Mouse (Mus musculus) midbrain, embryonic 14.5 days (tissue): ENCODE data around the gene Gm45785. TPM values are rescaled to one million over a fixed set of nuclear protein-coding genes. Genes with fewer than 3 reads are reported as not detected.

ENCODE experiments used
- ATAC-seq: fragments of 200-750 bp; cut with Nextera tagmentation; 2 replicates; pipeline ENCODE4 v1.8.0; 2017; ENCODE audit warnings: moderate number of reproducible peaks, moderate library complexity; ENCODE audit not compliant: low FRiP score, low TSS enrichment
- DNase-seq: peaks from one replicate; pipeline ENCODE4 v3.0.0-alpha.2; 2015
- H3K27ac ChIP-seq: fragments of 300-500 bp; sonication (generic); replicated peaks from 2 replicates; pipeline ENCODE4 v1.5.1; 2014; ENCODE audit warnings: mild to moderate bottlenecking, low read depth, low read length, moderate library complexity
- H3K27me3 ChIP-seq: fragments of 300-500 bp; sonication (generic); 2 replicates; pipeline ENCODE4 v1.6.1; 2014; ENCODE audit warnings: low read length, control low read depth, mixed read lengths; ENCODE audit not compliant: control insufficient read depth, insufficient read depth
- H3K36me3 ChIP-seq: fragments of 300-500 bp; sonication (generic); 2 replicates; pipeline ENCODE4 v1.6.1; 2014; ENCODE audit warnings: low read length, control low read depth; ENCODE audit not compliant: control insufficient read depth, insufficient read depth
- H3K4me1 ChIP-seq: fragments of 300-500 bp; sonication (generic); 2 replicates; pipeline ENCODE4 v1.6.1; 2014; ENCODE audit warnings: mild to moderate bottlenecking, antibody characterized with exemption, low read length, control low read depth; ENCODE audit not compliant: control insufficient read depth, insufficient read depth
- H3K4me2 ChIP-seq: fragments of 300-500 bp; sonication (generic); 2 replicates; pipeline ENCODE4 v1.6.1; 2014; ENCODE audit warnings: mild to moderate bottlenecking, low read length, moderate library complexity
- H3K4me3 ChIP-seq: fragments of 300-500 bp; sonication (generic); replicated peaks from 2 replicates; pipeline ENCODE4 v1.5.1; 2014; ENCODE audit warnings: low read depth, low read length
- H3K9ac ChIP-seq: fragments of 300-500 bp; sonication (generic); replicated peaks from 2 replicates; pipeline ENCODE4 v1.6.1; 2014; ENCODE audit warnings: mild to moderate bottlenecking, low read length, moderate library complexity
- H3K9me3 ChIP-seq: fragments of 300-500 bp; sonication (generic); 2 replicates; pipeline ENCODE4 v1.6.1; 2016; ENCODE audit warnings: low read length, control low read depth, mixed read lengths; ENCODE audit not compliant: control insufficient read depth
- WGBS: fragments of 180-500 bp; shearing (Covaris S2); extraction: QIAGEN DNeasy Blood & Tissue Kit; methylation state at CpG from one replicate; pipeline ENCODE4 v1.1.7; 2014; 5-methylcytosine and 5-hydroxymethylcytosine counted together
- polyA plus RNA-seq: library from polyadenylated mRNA; unstranded; fragments of >200 nt; fragmentation: Nextera tagmentation; extraction: Ambion mirVana; gene quantifications from 2 replicates; pipeline ENCODE4 v1.2.1, GENCODE M21; 2014

Gm45785 gene
- polyA plus RNA-seq, 1 experiment from 2014 or later: not detected

GRCm38 (mm10) chr7:140854483-140854882 lies 1.6 kb downstream of the Gm45785 start:
- no peaks in the 10 kb centered on the region for H3K27me3 ChIP-seq
- DNase-seq: no peak
- no peak for ATAC-seq
- peak overlapping the region; percentile 92; the same call in 1 of the 2 replicates for H3K4me2 ChIP-seq
- H3K36me3 ChIP-seq: peaks cover 47% of the 10 kb centered on the region
- 93% methylated on average over 18 of the region's 18 CpGs for WGBS
- no peak overlapping the region for H3K9ac ChIP-seq
- H3K27ac ChIP-seq: no peak overlapping the region
- H3K4me1 ChIP-seq: peaks cover 22% of the 10 kb centered on the region
- no peak overlapping the region for H3K4me3 ChIP-seq
- H3K9me3 ChIP-seq: no peaks in the 10 kb centered on the region

- no peak overlapping the region for H3K4me2 ChIP-seq
- peaks cover 16% of the 10 kb centered on the region for H3K4me1 ChIP-seq
- DNase-seq (no peak), ATAC-seq (no peak)
- H3K4me3 ChIP-seq: no peak overlapping the region
- H3K9ac ChIP-seq: no peak overlapping the region
- no peaks in the 10 kb centered on the region for H3K9me3 ChIP-seq
- H3K36me3 ChIP-seq: peaks cover 37% of the 10 kb centered on the region
- no peaks in the 10 kb centered on the region for H3K27me3 ChIP-seq
- H3K27ac ChIP-seq: no peak overlapping the region
- 89% methylated on average over 9 of the region's 9 CpGs for WGBS
Measured at GRCm38 (mm10) chr7:140853386-140853785, 2.7 kb downstream of the Gm45785 start.

- Histone ChIP-seq H3K4me3 (no peak overlapping the region), H3K9me3 (no peaks in the 10 kb centered on the region), H3K9ac (no peak overlapping the region), H3K27me3 (no peaks in the 10 kb centered on the region), H3K36me3 (peaks cover 35% of the 10 kb centered on the region), H3K27ac (no peak overlapping the region), H3K4me1 (peaks cover 8% of the 10 kb centered on the region), H3K4me2 (no peak overlapping the region)
- WGBS: 96% methylated on average over 4 of the region's 4 CpGs
- DNase-seq (no peak), ATAC-seq (no peak)
Measured at GRCm38 (mm10) chr7:140851916-140852315, 4.2 kb downstream of the Gm45785 start.

GRCm38 (mm10) chr7:140848591-140848990 lies 7.5 kb downstream of the Gm45785 start:
- DNase-seq: no peak
- H3K4me1 ChIP-seq: no peaks in the 10 kb centered on the region
- H3K9me3 ChIP-seq: no peaks in the 10 kb centered on the region
- ATAC-seq: no peak
- H3K9ac ChIP-seq: no peak overlapping the region
- peaks cover 25% of the 10 kb centered on the region for H3K36me3 ChIP-seq
- WGBS: 91% methylated on average over 10 of the region's 10 CpGs
- H3K27ac ChIP-seq: no peak overlapping the region
- H3K4me2 ChIP-seq: no peak overlapping the region
- H3K4me3 ChIP-seq: no peak overlapping the region
- no peaks in the 10 kb centered on the region; the same call in 1 of the 2 replicates for H3K27me3 ChIP-seq

GRCm38 (mm10) chr7:140847755-140848580 lies 8.2 kb downstream of the Gm45785 start, which contains the start of gene Odf3:
Gene Odf3 (plus strand): TSS chr7:140847805.
- DNase-seq (peak; percentile 43), ATAC-seq (no peak)
- no peaks in the 10 kb centered on the region for H3K9me3 ChIP-seq
- H3K36me3 ChIP-seq: peaks cover 19% of the 10 kb centered on the region
- H3K27ac ChIP-seq: no peak within 1 kb of the TSS
- H3K9ac ChIP-seq: no peak within 1 kb of the TSS
- WGBS: 66% methylated on average over 11 of the region's 11 CpGs
- no peaks in the 10 kb centered on the region for H3K4me1 ChIP-seq
- no peak within 1 kb of the TSS for H3K4me2 ChIP-seq
- H3K4me3 ChIP-seq: no peak within 1 kb of the TSS
- no peaks in the 10 kb centered on the region; the same call in 1 of the 2 replicates for H3K27me3 ChIP-seq

- H3K4me3 ChIP-seq: no peak overlapping the region
- peaks cover 7% of the 10 kb centered on the region for H3K36me3 ChIP-seq
- H3K27ac ChIP-seq: no peak overlapping the region
- no peaks in the 10 kb centered on the region for H3K4me1 ChIP-seq
- WGBS: 88% methylated on average over 10 of the region's 10 CpGs
- no peaks in the 10 kb centered on the region for H3K9me3 ChIP-seq
- H3K27me3 ChIP-seq: no peaks in the 10 kb centered on the region; the same call in 1 of the 2 replicates
- DNase-seq: no peak
- ATAC-seq: no peak
- H3K4me2 ChIP-seq: no peak overlapping the region
- no peak overlapping the region for H3K9ac ChIP-seq
Measured at GRCm38 (mm10) chr7:140846676-140847075, 9.5 kb downstream of the Gm45785 start.

GRCm38 (mm10) chr7:140845683-140846082 lies 10.4 kb downstream of the Gm45785 start:
- Histone ChIP-seq H3K9ac (no peak overlapping the region), H3K27ac (no peak overlapping the region), H3K9me3 (no peaks in the 10 kb centered on the region), H3K4me1 (no peaks in the 10 kb centered on the region), H3K4me2 (no peak overlapping the region), H3K27me3 (no peaks in the 10 kb centered on the region; the same call in 1 of the 2 replicates), H3K4me3 (no peak overlapping the region), H3K36me3 (no peaks in the 10 kb centered on the region)
- DNase-seq (no peak), ATAC-seq (no peak)
- 69% methylated on average over 4 of the region's 4 CpGs for WGBS

GRCm38 (mm10) chr7:140844905-140845665 lies 11.0 kb downstream of the Gm45785 start, which contains the start of gene Scgb1c1:
Gene Scgb1c1 (plus strand): TSS chr7:140845547.
- no peak within 1 kb of the TSS for H3K9ac ChIP-seq
- H3K9me3 ChIP-seq: no peaks in the 10 kb centered on the region
- H3K4me1 ChIP-seq: no peaks in the 10 kb centered on the region
- ATAC-seq (peak; percentile 49; the same call in 1 of the 2 replicates), DNase-seq (peak; percentile 91)
- WGBS: 31% methylated on average over 14 of the region's 14 CpGs
- H3K4me2 ChIP-seq: no peak within 1 kb of the TSS
- H3K4me3 ChIP-seq: no peak within 1 kb of the TSS
- no peaks in the 10 kb centered on the region for H3K36me3 ChIP-seq
- H3K27ac ChIP-seq: no peak within 1 kb of the TSS
- H3K27me3 ChIP-seq: no peaks in the 10 kb centered on the region; the same call in 1 of the 2 replicates
